Mouse (Mus musculus): Measurements from ENCODE around the gene Etfbkmt. TPM values are rescaled to one million over a fixed set of nuclear protein-coding genes. Genes with fewer than 3 reads are reported as not detected.
"Not testable (repeated sequence)": the region's sequence is repeated elsewhere in the genome, so short reads cannot be mapped to it uniquely, and the experiment has no call there.

The Etfbkmt gene
- total RNA-seq, 2 experiments from 2014 or later, result 2.9 to 3.6 TPM

- DNase-seq (ENCODE audit: low spot score in 2 of 2), result peak in 1 of 2 experiments; percentile 25
Observed at GRCm38 (mm10) chr6:149132311-149133077, 7.2 kb upstream of the Etfbkmt start.

- no peak for DNase-seq (ENCODE audit: low spot score in 2 of 2)
Observed at GRCm38 (mm10) chr6:149134391-149135150, 5.1 kb upstream of the Etfbkmt start.

- no peak for DNase-seq (ENCODE audit: low spot score in 2 of 2)
Observed at GRCm38 (mm10) chr6:149135631-149136030, 4.0 kb upstream of the Etfbkmt start.

DNA sequence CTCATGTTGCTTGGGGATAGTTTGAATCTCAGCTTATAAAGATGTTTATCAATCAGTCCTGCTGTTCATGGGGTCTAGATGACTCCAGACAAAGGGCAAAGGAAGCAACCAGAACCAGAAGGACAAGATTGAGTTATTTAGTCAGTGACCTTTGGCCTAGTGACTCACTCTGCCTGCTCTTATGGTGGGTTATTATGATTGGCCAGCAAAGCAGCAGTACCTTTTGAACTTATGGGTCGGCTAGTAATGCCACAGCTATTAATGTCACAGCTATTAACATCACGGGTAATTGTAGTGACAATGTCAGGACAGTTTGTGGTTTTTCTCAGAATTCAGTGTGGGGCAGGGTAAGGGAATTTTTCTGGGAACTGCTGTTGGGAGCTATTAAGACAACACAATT lies 1.7 kb upstream of the Etfbkmt start:
- DNase-seq (ENCODE audit: low spot score in 2 of 2), result no peak

DNA sequence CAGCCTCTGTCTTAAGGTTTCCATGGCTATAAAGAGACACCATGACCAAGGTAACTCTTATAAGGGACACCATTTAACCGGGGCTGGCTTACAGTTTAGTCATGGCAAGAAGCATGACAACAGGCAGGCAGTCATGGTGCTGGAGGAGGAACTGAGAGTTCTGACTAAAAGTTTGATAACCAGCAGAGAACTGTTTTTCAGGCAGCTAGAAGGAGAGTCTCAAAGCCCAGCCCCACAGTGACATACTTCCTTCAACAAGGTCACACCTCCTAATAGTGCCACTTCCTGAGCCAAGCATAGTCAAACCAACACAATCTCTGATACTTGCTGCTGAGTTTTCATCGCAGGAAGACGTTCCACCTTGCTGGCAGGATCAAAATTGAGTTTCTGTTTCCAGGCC lies 638 bp upstream of the Etfbkmt start:
- DNase-seq (ENCODE audit: low spot score in 2 of 2), result no peak

DNA sequence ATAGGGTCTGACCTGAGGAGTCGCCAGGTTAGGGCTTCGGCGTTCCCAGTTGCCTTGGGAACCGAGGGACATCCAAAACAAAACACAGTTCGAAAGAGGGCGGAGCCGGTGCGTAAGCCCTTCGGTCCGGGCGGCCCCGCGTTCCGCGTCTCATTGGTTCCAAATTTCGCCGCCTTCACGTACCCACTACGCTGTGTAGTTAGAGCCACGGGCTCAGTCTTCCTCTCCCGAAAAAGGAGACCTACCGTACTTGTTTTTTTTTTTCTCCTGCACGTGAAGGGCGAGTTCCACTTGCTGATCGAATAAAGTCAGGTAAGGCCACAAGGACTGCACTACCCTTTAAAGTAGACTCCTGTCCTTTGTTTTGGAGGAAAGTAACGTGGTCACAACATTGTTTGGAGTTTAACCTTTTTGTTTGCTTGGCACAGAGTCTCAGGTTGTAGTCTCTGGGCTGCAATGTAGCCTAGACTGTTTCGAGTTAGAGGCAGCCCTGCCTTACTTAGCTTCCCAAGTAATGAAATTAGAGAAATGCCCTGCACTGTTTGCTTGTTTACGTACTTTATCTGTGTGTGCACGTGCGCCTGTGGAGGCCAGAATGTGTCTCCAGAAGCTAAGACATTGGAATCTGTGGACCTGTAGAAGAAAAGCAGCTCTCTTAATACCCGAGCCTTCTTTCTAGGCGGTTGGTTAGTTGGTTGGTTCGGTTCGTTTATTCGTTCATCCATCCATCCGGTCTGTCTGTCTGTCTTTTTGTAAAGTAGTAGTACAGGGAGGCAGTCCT lies 1.9 kb downstream of the Etfbkmt start:
- peak; percentile 68 to 82 for DNase-seq (ENCODE audit: low spot score in 2 of 2)

- no peak for DNase-seq (ENCODE audit: low spot score in 2 of 2)
Observed at GRCm38 (mm10) chr6:149145143-149145542, 5.5 kb downstream of the Etfbkmt start.

- no peak for DNase-seq (ENCODE audit: low spot score in 2 of 2)
Observed at GRCm38 (mm10) chr6:149148436-149149229, 9.0 kb downstream of the Etfbkmt start.

- no peak for DNase-seq (ENCODE audit: low spot score in 2 of 2)
Observed at GRCm38 (mm10) chr6:149152119-149152518, 12.5 kb downstream of the Etfbkmt start.

DNA sequence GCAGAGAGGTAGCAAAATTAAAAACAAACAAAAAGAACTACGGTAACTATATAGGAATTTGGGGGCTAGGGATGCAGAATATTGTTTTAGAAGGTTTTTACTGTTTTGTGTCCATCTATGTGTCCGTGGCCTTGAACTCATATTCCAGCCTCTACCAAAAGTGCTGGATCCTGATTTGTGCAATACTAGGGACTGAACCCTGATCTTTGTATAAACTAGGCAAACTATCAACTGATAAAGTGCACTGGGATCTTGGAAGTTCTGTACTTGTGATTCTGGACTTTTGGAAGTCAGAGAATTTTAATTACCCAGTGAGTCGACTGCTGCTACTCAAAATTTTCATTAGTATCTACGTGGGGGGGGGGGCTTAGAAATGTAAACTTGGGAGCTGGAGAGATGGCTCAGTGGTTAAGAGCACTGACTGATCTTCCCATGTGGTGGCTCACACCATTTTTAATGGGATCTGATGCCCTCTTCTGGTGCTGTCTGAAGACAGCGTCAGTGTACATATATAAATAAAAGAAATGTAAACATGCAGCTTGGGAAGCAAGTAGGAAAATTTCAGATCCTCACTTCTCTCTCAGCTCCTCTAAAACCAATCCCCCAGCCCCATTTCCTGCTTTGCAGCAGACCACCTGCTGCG lies 13.9 kb downstream of the Etfbkmt start:
- no peak for DNase-seq (ENCODE audit: low spot score in 2 of 2)

DNA sequence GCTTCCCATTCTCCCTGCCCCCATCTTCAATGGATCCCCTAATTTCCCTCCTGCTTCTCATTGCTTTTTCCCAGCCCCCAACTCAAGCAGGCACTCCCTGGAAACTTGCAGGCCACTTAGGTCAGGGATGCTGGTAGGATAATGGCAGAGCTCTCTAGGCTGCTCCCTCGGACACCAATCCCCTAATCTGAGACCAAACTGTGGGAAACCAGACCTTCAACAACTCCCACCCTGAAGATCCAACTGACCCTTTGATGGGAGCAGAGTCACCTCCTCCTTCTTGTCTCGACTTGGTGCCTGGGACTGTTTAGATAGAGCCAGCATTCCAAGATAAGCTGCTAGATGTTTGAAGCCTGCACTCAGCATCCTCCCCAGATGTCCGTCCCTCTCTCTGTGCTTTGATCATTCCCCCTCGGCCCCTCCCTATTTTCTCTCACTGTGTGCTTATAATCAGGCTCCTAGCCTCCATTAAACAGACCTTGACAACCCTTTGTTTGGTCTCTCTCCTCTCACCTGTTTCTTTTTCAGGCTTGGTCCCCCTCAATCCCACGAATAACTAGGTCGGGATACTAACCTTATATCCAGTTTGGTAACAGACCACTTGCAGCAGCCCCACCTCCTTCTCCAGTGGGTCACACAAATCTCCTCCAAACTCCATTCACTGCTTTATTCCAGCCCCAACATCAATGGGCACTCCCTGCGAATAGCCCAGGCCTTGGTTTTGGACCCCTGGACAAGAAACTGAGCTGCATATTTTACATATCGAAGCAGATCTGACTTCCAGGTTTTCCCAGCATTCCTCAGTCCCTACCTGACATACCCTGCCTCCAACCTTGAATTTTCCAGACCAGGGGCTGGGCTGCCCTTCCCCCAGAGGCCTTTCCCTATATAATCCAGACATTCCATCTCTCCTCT lies 14.7 kb downstream of the Etfbkmt start:
- no peak for DNase-seq (ENCODE audit: low spot score in 2 of 2)

GRCm38 (mm10) chr6:149155031-149155841 lies 15.6 kb downstream of the Etfbkmt start:
- no peak for DNase-seq (ENCODE audit: low spot score in 2 of 2)

- DNase-seq (ENCODE audit: low spot score in 2 of 2), result not testable (repeated sequence)
Observed at GRCm38 (mm10) chr6:149167038-149167437, 27.4 kb downstream of the Etfbkmt start.

DNA sequence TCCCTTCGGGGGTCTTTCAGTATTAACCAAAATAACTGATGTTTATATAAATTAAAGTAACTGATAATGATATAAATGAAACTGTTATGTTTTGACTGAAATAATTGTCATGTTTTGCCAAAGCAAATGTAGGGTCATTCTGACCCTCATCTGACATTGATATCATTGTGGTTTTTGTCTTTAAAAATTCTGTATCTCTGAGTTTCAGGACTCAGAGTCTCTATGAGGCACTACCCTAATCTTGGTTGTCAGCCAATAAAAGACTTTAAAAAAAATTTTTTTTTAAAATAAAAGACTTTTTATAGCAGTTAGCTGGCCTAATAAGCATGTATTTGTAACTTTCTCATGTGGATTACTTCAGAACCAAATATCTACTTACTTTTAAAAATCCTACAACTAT lies 28.0 kb downstream of the Etfbkmt start:
- no peak for DNase-seq (ENCODE audit: low spot score in 2 of 2)

- no peak for DNase-seq (ENCODE audit: low spot score in 2 of 2)
Observed at GRCm38 (mm10) chr6:149168436-149168835, 28.8 kb downstream of the Etfbkmt start.

GRCm38 (mm10) chr6:149169965-149170364 lies 30.3 kb downstream of the Etfbkmt start:
- DNase-seq (ENCODE audit: low spot score in 2 of 2), result not testable (repeated sequence)

DNA sequence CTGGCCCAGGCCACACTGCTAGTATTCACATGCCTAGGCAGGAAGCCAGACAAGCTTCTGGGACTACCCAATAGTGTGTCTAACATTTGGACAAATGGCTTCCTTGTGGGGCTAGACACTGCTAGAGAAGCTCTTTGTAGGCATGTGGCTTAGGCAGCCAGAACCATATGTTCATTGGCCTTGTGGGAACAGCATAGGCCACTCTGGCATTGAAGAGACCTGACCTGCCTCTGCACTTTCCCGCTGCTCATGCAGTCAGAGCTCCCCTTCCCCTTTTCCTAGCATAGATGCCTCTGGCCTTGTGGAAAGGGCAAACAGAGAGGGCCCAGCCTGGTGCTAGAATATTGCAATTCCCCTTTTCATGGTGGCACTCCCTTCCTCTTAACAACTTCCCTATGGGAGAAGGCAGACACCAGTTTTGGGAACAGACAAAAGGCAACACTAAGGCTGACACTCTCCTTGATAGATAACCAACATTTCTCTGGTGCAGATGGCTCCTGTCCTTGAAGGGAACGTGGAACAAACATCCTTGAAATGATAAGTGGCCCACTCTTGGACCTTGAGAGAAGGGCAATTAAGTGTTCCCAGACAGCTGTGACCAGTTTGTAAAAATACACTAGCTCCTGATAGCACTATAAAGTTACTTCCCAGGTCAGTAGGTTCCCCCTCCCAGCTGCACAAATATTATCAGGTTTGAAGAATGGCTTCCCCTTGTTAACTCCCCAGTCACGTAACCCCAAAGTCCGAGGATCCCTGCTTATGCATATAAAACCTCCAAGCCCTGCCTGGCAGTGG lies 34.4 kb downstream of the Etfbkmt start:
- DNase-seq (ENCODE audit: low spot score in 2 of 2), result peak in 1 of 2 experiments; percentile 15

Measured in layer of hippocampus, adult 18-20 months (tissue).